Mouse (Mus musculus): ENCODE measurements at regions not wholly inside any gene's neighbourhood (a gene's known extent, or its start where the extent isn't known, plus 50 kb on each side); places are given as distances from the start of the nearest gene placed in this dataset.

GRCm38 (mm10) chr1:184394559-184395194 is 337.7 kb downstream of the Hlx start:
- no peaks in the 10 kb centered on the region for H3K4me1 ChIP-seq
- WGBS = 85% methylated on average over 12 of the region's 12 CpGs

GRCm38 (mm10) chr1:184384088-184384823 is 348.2 kb downstream of the Hlx start:
- DNase-seq (ENCODE audit: low spot score) = peak; percentile 44
- Histone ChIP-seq H3K36me3 (replicated peaks) (no peaks in the 10 kb centered on the region), H3K4me1 (peaks cover 7% of the 10 kb centered on the region), H3K27ac (replicated peaks) (no peak overlapping the region), H3K9me3 (no peaks in the 10 kb centered on the region), H3K27me3 (replicated peaks; ENCODE audit: low read depth, poor library complexity, severe bottlenecking) (no peaks in the 10 kb centered on the region), H3K4me3 (no peak overlapping the region)
- 46% methylated on average over 7 of the region's 7 CpGs for WGBS

More at GRCm38 (mm10) chr1:184394559-184395194, 337.7 kb downstream of the Hlx start:
- Histone ChIP-seq H3K9me3 (no peaks in the 10 kb centered on the region), H3K36me3 (replicated peaks) (no peaks in the 10 kb centered on the region), H3K27ac (replicated peaks) (no peak overlapping the region), H3K27me3 (replicated peaks; ENCODE audit: low read depth, poor library complexity, severe bottlenecking) (no peaks in the 10 kb centered on the region), H3K4me3 (no peak overlapping the region)
- no peak for DNase-seq (ENCODE audit: low spot score)

GRCm38 (mm10) chr1:184378665-184379064 is 344.6 kb upstream of the 1700056E22Rik start:
- Histone ChIP-seq H3K4me3 (no peak overlapping the region), H3K9me3 (no peaks in the 10 kb centered on the region), H3K27ac (replicated peaks) (no peak overlapping the region), H3K36me3 (replicated peaks) (no peaks in the 10 kb centered on the region), H3K4me1 (0 out of 2 replicates have a peak, but pooled peaks cover under 1% of the 10 kb centered on the region), H3K27me3 (replicated peaks; ENCODE audit: low read depth, poor library complexity, severe bottlenecking) (no peaks in the 10 kb centered on the region)
- DNase-seq (ENCODE audit: low spot score) = no peak
- WGBS = 89% methylated on average over 1 of the region's 1 CpGs

GRCm38 (mm10) chr1:184365026-184365425 is 330.9 kb upstream of the 1700056E22Rik start:
- no peak for DNase-seq (ENCODE audit: low spot score)
- H3K36me3 ChIP-seq (replicated peaks) = no peaks in the 10 kb centered on the region

GRCm38 (mm10) chr1:184358226-184358568 is 324.1 kb upstream of the 1700056E22Rik start:
- Histone ChIP-seq H3K27ac (replicated peaks) (no peak overlapping the region), H3K4me1 (no peaks in the 10 kb centered on the region), H3K36me3 (replicated peaks) (no peaks in the 10 kb centered on the region), H3K4me3 (no peak overlapping the region), H3K9me3 (no peaks in the 10 kb centered on the region), H3K27me3 (replicated peaks; ENCODE audit: low read depth, poor library complexity, severe bottlenecking) (no peaks in the 10 kb centered on the region)
- no peak for DNase-seq (ENCODE audit: low spot score)
- WGBS = 84% methylated on average over 6 of the region's 6 CpGs

More at GRCm38 (mm10) chr1:184365026-184365425, 330.9 kb upstream of the 1700056E22Rik start:
- no peaks in the 10 kb centered on the region for H3K4me1 ChIP-seq
- H3K27me3 ChIP-seq (replicated peaks; ENCODE audit: low read depth, poor library complexity, severe bottlenecking) = no peaks in the 10 kb centered on the region
- H3K4me3 ChIP-seq = no peak overlapping the region
- no peak overlapping the region for H3K27ac ChIP-seq (replicated peaks)
- H3K9me3 ChIP-seq = peaks cover 2% of the 10 kb centered on the region; the same call in 1 of the 2 replicates

- no peaks in the 10 kb centered on the region for H3K36me3 ChIP-seq (replicated peaks)
- H3K27me3 ChIP-seq (replicated peaks; ENCODE audit: low read depth, poor library complexity, severe bottlenecking) = no peaks in the 10 kb centered on the region
- H3K9me3 ChIP-seq = no peaks in the 10 kb centered on the region
- no peak overlapping the region for H3K27ac ChIP-seq (replicated peaks)
- WGBS = 80% methylated on average over 4 of the region's 4 CpGs
- no peak overlapping the region for H3K4me3 ChIP-seq
- DNase-seq (ENCODE audit: low spot score) = no peak
- H3K4me1 ChIP-seq = no peaks in the 10 kb centered on the region
Measured at GRCm38 (mm10) chr1:184357474-184358225, 323.5 kb upstream of the 1700056E22Rik start.

- H3K4me3 ChIP-seq = no peak overlapping the region
- no peaks in the 10 kb centered on the region for H3K36me3 ChIP-seq (replicated peaks)
- no peak overlapping the region for H3K27ac ChIP-seq (replicated peaks)
- WGBS = 73% methylated on average over 8 of the region's 8 CpGs
- no peaks in the 10 kb centered on the region for H3K27me3 ChIP-seq (replicated peaks; ENCODE audit: low read depth, poor library complexity, severe bottlenecking)
- DNase-seq (ENCODE audit: low spot score) = no peak
- no peaks in the 10 kb centered on the region for H3K9me3 ChIP-seq
- H3K4me1 ChIP-seq = no peaks in the 10 kb centered on the region
Measured at GRCm38 (mm10) chr1:184353832-184354449, 319.8 kb upstream of the 1700056E22Rik start.

GRCm38 (mm10) chr1:184351760-184352159 is 317.7 kb upstream of the 1700056E22Rik start:
- WGBS = 82% methylated on average over 5 of the region's 5 CpGs
- no peak for DNase-seq (ENCODE audit: low spot score)
- Histone ChIP-seq H3K27me3 (replicated peaks; ENCODE audit: low read depth, poor library complexity, severe bottlenecking) (no peaks in the 10 kb centered on the region), H3K4me1 (no peaks in the 10 kb centered on the region), H3K36me3 (replicated peaks) (no peaks in the 10 kb centered on the region), H3K27ac (replicated peaks) (no peak overlapping the region), H3K9me3 (no peaks in the 10 kb centered on the region), H3K4me3 (no peak overlapping the region)

- WGBS = 77% methylated on average over 2 of the region's 2 CpGs
Measured at GRCm38 (mm10) chr1:184344829-184345228, 310.7 kb upstream of the 1700056E22Rik start.

GRCm38 (mm10) chr1:184335952-184336351 is 301.9 kb upstream of the 1700056E22Rik start:
- H3K4me3 ChIP-seq = no peak overlapping the region
- H3K27me3 ChIP-seq (replicated peaks; ENCODE audit: low read depth, poor library complexity, severe bottlenecking) = no peaks in the 10 kb centered on the region
- no peak for DNase-seq (ENCODE audit: low spot score)
- 80% methylated on average over 3 of the region's 3 CpGs for WGBS
- H3K27ac ChIP-seq (replicated peaks) = no peak overlapping the region
- H3K4me1 ChIP-seq = peaks cover 16% of the 10 kb centered on the region
- no peaks in the 10 kb centered on the region for H3K36me3 ChIP-seq (replicated peaks)
- H3K9me3 ChIP-seq = no peaks in the 10 kb centered on the region

More at GRCm38 (mm10) chr1:184344829-184345228, 310.7 kb upstream of the 1700056E22Rik start:
- Histone ChIP-seq H3K36me3 (replicated peaks) (no peaks in the 10 kb centered on the region), H3K27me3 (replicated peaks; ENCODE audit: low read depth, poor library complexity, severe bottlenecking) (no peaks in the 10 kb centered on the region), H3K4me3 (no peak overlapping the region), H3K9me3 (no peaks in the 10 kb centered on the region), H3K4me1 (no peaks in the 10 kb centered on the region), H3K27ac (replicated peaks) (no peak overlapping the region)
- no peak for DNase-seq (ENCODE audit: low spot score)

GRCm38 (mm10) chr1:184335281-184335680 is 301.2 kb upstream of the 1700056E22Rik start:
- H3K36me3 ChIP-seq (replicated peaks) = no peaks in the 10 kb centered on the region
- H3K4me3 ChIP-seq = no peak overlapping the region
- no peaks in the 10 kb centered on the region for H3K9me3 ChIP-seq
- peaks cover 16% of the 10 kb centered on the region for H3K4me1 ChIP-seq
- DNase-seq (ENCODE audit: low spot score) = peak; percentile 71
- no peak overlapping the region for H3K27ac ChIP-seq (replicated peaks)
- H3K27me3 ChIP-seq (replicated peaks; ENCODE audit: low read depth, poor library complexity, severe bottlenecking) = no peaks in the 10 kb centered on the region
- WGBS = 41% methylated on average over 6 of the region's 6 CpGs

- no peak overlapping the region; the same call in 1 of the 2 replicates for H3K27ac ChIP-seq (replicated peaks)
- H3K36me3 ChIP-seq (replicated peaks) = no peaks in the 10 kb centered on the region
- H3K27me3 ChIP-seq (replicated peaks; ENCODE audit: low read depth, poor library complexity, severe bottlenecking) = no peaks in the 10 kb centered on the region
- 44% methylated on average over 5 of the region's 5 CpGs for WGBS
- no peak overlapping the region for H3K4me3 ChIP-seq
- H3K9me3 ChIP-seq = no peaks in the 10 kb centered on the region
- DNase-seq (ENCODE audit: low spot score) = peak; percentile 17
- H3K4me1 ChIP-seq = peaks cover 16% of the 10 kb centered on the region
Measured at GRCm38 (mm10) chr1:184334818-184335217, 300.7 kb upstream of the 1700056E22Rik start.
